Mouse (Mus musculus) mature B cell (primary cell): ENCODE results near the gene Rps28.

Experiments used
- in situ Hi-C: fragments of 300-500 bp; cut with MboI; formaldehyde crosslinking; loops from 2 replicates; pipeline ENCODE4 v1.14.3; 2019

Rps28 gene

GRCm38 (mm10) chr17:33773871-33774572 is 50.3 kb downstream of the Rps28 start:
- in situ Hi-C loops: no loop called here

- in situ Hi-C loops: no loop called here
Observed at GRCm38 (mm10) chr17:33773426-33773825, 50.9 kb downstream of the Rps28 start.

GRCm38 (mm10) chr17:33771617-33772016 is 52.7 kb downstream of the Rps28 start:
- in situ Hi-C loops: no loop called here
